Mouse (Mus musculus) mature B cell (primary cell): ENCODE measurements around the gene Mdm2.

Experiments used
- in situ Hi-C: fragments of 300-500 bp; cut with MboI; formaldehyde crosslinking; loops from 2 replicates; pipeline ENCODE4 v1.14.3; 2019

The Mdm2 gene

DNA sequence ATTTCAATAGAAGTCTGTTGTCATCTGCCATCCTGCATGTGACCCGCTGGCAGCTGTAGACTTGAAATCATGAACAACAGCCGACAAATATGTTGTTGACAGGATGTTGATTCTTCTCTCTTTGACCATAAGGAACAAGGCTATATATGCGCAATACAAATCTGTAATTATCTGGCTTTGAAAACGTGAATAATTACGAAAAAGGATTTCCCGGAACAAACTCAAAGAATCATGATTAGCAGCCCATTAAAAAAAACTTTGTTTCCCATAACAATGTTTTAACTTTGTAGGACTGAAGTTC is 53.9 kb downstream of the Mdm2 start:
- in situ Hi-C loops, result no loop called here

DNA sequence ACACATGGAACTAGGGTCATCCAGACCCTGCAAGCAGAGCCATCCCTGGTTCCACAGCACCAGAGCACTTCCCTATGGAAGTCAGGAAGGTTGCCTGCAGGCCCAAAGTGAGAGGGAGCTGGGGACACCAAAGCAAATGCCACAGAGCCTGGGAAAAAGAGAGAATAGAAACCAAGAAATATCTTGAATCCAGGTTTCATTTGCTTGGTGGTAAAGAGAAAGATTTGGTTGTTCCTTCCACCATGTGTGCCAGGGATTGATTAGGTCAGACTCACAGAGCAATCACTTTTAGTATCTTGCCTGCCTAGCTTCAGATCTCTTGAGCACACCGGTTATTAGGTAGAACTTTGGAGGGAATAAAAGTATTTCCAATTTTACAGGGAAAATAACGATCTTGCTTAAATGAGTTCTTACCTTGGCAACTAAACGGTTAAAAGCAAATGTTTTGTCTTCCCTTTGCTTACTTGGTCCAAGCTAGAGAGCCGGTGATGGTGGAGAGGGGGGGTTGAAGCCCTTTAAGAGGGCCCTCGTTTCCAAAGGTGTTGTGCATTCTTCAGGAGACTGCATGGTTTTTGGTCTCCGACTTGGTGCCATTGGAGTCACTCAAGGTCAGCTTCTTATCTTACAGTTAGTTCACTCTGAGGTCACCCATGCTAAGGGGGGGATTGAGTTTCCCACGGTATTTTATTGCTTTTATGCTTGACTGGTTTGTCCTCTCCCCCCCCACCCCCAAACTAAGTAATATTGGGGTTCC is 54.5 kb downstream of the Mdm2 start:
- in situ Hi-C loops, result no loop called here

DNA sequence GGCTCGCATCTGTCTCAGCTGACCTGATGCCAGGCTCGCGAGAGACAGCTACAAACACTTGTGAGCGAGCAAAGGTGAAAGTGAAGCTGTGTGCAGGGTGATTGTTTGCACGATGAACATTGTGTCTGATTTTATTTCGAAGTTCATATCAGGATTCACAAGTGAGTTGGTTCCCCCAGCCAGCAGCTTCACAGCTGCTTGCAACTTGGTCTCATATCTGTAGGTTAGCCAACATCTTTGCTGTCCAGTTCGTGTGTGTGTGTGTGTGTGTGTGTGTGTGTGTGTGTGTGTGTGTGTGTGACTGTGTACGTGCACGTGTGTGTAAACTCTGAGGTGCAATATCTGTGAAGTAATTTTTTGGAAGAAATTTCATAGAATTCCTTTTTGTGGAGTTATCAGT is 55.1 kb downstream of the Mdm2 start:
- in situ Hi-C loops, result no loop called here

DNA sequence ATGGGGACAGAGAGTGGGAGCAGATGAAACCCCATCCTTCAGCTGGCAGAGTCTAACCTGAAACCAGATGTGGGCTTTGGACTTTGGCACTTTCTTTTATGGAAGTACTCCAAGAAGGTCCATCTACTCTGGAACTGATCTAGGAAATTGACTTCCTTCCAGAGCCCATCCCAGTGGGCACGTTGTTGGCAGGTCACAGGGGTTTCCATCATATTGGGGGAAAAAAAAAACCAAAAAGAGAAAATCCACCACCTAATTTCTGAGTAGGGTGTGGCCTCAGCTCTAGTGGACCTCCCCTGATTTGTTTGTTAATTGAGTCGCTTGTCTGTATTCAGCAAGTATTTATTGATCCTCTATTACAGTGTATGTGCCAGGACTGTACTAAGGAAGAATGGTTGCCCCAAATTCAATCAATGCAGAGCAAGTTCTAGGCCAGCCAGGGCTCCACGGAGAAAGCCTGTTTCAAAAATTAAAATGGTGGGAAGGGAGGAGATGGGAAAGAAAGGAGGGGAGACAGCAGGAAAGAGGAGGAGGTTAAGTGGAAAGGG is 55.9 kb downstream of the Mdm2 start:
- in situ Hi-C loops, result no loop called here

DNA sequence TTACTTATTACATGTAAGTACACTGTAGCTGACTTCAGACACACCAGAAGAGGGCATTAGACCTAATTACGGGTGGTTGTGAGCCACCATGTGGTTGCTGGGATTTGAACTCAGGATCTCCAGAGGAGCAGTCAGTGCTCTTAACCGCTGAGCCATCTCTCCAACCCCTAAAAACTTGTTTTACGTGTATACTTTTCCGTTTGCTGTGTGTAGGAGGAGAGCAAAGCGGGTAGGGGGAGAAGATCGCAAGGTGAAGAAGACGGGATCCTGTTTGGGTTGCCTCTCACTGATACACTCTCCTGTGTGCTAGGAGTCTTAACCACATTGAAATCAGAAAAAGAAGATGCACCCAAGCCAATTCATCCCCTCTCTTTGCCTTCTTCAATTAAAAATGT is 56.8 kb downstream of the Mdm2 start:
- in situ Hi-C loops, result no loop called here

DNA sequence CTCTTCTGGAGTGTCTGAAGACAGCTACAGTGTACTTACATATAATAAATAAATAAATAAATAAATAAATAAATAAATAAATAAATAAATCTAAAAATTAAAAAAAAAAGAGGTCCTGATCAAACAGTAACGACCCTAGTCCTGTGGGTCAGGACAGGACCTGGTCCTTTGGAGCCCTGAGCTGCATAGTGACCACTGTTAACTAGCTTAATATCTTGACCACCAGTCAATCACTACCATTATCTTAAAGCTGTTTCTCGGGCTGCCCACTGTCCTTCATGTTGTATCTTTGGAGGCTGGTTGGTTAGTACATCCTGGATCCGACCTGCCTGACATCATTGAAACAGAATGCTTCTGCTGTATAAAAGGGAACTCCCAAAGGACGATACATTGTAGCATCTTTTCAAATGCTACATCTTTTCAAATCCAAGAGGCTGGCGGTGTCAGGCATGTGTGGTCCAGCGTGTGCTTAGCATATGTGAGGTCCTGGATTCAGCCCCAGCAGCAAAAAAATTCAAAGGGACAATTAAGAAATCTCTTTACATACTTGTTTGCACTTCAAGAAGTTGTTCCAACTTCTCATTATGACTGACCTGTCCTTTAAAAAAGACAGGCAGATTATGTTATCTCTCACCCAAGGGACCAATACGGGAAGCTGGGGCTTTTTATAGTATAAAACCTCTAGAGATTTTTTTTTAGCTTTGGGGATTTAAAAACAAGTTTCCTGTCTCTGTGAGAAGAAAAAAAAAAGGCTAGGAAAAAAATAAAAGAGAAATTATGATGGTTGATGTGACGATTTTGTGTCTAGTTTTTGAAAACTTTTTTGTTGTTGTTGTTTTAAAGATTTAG is 57.4 kb downstream of the Mdm2 start:
- in situ Hi-C loops, result no loop called here

DNA sequence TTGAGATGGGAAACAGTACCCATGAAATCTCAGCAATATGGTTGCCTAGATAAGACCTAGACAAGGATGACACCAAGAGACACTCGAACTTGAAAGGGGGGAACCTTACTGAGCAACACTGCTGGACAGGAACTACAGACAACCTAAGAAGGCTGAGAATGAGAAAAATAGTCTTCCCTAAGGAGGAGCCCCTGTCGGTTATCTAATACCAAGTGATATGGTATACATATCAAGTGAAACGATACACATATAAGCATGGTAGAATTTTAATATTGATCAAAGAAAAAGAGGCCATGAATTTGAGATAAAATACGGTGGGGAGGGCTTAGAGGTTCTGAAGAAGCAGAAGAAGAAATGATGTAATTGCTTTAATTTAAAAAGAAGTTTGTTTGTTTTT is 58.2 kb downstream of the Mdm2 start:
- in situ Hi-C loops, result no loop called here

DNA sequence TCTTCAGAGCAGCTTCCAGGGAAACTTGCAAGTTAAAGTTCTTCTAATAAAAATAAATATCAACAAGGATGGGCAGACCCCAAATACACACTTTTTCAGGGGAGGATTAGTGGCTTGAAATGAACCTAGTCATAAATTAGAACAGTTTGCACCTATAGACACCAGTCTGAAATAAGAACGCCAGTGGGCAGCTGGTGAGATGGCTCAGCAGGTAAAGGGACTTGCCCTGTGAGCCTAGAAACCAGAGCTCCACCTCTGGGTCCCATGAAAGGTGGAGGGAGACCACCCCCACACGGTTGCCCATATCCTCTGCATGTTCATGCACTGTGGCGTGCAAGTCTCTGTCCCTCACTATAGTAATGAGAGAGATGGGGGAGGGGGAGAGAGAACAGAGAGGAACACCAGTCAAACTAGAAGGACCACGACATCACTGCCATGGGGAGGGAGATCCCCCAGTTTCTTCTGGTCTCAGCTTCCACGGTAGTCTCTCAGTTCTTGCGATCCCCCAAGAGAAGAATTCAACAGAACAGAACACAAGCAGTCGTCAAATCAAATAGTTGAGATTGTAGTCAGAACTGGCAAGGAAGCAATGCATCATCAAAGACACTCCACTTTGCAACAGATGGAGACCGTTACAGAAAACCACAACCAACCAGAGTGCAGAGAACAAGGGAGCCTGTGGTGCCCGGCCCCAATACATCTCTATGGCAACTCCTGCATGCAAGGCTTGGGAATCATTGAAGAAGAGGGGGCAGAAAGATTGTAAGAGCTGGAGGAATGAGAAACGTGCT is 58.8 kb downstream of the Mdm2 start:
- in situ Hi-C loops, result no loop called here

DNA sequence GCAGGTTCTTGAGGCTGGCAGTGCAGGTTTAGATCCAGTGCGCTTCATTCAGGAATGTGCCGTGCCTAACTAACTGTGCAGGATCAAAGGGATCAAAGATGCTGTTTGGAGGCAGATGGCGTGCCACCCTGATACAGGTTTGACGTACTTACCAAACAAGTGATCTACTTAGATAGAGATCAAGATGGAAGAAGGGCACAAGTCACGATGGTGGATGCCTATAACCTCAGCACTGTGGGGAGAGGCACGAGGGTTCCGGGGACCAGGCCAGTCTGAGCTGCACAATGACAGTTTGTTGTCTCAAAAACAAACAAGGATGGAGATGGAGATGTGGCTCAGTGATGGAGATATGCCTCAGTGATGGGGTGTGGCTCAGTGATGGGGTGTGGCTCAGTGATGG is 59.8 kb downstream of the Mdm2 start:
- in situ Hi-C loops, result no loop called here

DNA sequence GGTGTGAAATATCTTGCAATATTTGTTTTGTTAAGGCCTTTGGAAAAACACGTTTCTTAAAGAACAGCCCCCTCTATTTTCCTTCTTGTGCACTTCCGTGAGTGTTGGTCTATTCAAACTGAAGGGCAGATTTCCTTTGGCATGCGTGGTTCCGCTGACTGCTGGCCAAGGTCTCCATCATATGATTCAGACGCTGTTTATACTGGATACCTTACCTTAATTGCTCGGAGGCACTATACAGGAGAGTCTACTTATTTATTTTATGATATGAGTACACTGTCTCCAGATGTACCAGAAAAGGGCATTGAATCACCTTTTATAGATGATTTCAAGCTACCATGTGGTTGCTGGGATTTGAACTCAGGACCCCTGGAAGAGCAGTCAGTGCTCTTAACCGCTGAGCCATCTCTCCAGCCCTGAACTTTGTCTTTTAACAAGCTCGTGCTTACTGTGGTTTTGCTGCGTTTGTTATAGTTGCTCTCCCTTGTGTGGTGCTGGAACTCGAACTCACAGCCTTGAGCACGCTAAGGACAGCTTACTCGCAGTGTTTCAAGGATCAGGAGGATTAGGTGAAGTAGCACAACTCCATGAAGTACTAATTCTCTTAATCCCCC is 60.4 kb downstream of the Mdm2 start:
- in situ Hi-C loops, result no loop called here

DNA sequence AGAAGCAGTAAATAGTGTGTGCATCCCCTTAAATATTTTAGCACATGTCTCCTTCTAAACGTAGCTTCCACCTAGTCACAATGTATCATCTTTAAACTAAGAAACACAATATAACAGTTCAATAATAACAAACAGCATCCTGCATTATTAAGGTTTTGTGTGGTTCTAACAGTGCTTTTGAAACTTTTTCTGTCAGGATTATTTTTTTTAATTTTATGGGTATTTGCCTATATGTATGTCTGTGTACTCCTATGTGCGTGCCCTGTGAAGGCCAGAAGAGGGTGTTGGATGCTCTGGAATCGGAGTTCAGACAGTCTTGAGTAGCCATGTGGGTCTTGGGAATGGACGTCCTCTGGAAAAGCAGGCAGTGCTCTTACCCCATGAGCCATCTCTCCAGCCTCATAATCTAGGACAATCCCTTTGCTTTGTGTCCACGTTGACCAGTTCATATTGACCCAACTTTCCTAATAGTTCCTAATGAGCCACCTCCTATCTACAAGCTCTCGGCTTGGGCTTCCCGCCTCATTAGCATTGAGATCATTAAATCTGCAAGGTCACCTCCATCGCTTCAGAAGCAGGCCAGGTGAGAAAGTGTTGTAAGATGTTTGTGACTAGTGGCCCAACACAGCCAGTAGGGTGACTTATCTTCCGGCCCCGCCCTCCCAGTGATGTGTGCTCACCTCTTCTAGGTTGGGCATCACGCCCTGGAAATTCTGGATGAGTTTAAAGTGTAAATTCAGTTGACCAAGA is 61.1 kb downstream of the Mdm2 start:
- in situ Hi-C loops, result no loop called here

DNA sequence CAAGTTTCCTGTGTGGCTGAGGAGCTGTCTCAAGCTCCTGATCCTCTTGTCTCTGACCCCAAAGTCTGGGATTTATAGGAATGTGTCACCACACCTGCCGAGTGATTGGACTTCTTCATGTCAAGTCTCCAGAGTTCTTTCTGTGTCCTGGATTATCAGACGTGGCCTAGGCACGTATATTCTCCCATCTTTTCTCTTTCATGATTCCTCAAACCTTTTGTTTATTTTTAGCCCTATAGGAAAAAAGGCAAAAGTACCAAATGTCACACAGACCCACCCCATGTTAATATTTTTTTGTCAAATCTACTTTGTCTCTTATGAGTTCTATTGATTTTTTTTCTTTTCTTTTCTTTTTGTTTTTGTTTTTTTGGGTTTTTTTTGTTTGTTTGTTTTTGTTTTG is 61.9 kb downstream of the Mdm2 start:
- in situ Hi-C loops, result no loop called here

DNA sequence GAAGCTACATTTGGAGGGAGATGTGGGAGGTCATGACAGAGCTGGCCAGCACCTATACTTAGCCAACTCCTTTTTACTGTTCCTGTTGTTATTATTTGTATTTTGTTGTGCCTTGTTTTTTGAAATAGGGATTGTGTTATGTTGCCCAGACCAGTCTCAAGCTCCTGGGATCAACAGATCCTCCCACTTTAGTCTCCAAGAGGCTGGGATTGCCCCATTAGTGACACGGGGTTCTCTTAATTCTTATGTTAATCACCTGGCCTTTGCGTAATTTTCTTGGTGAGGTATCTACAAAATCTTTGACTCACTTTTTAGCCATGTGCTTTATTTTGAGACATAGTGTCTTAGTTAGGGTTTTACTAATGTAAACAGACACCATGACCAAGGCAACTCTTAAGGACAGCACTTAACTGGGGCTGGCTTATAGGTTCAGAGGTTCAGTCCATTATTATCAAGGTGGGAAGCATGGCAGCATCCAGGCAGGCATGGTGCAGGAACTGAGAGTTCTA is 62.5 kb downstream of the Mdm2 start:
- in situ Hi-C loops, result no loop called here

DNA sequence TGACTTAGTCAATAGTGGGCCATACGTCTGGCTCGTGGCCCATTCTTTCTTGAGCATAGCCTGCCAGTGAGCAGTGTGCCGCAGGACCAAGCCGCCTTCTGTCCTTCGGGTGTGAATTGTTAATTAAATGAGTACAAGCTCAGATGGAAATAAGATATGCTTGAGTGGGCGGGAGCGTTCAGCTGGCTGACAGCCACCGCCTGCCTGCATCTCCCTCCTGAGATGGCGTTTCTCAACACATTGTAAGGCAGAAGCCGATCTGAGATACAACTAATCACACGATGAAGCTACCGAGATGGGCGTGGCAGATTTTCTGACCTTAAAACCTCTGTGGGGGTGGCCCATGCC is 63.4 kb downstream of the Mdm2 start:
- in situ Hi-C loops, result no loop called here

DNA sequence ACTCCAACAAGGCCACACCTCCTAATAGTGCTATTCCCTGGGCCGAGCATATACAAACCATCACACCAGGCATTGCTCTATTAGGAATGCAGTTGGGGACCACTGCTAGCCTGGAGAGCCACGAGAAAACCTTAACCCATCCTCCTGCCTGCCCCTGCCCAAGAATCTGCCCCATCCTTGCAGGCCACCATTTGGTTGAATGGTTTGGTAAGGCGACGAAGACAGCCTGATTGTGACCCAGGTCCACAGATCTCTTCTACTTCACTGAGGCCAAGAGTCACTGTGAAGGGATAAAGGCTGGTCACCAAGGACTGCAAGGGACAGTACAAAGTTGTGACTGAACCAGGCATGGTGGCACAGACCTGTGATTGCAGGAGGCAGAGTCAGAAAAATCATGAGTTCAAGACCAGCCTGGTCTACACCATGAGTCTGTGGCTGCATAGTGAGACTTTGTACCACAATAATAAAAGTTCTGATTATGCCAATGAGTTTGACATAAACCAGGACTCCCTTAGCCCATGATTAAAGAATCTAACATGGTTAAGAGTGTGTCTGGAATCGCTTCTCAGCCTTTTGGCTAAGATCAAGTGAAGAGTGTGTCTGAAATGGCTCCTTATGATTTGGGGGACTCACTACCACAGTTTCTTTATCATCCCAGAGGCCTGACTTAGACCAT is 63.9 kb downstream of the Mdm2 start:
- in situ Hi-C loops, result no loop called here

DNA sequence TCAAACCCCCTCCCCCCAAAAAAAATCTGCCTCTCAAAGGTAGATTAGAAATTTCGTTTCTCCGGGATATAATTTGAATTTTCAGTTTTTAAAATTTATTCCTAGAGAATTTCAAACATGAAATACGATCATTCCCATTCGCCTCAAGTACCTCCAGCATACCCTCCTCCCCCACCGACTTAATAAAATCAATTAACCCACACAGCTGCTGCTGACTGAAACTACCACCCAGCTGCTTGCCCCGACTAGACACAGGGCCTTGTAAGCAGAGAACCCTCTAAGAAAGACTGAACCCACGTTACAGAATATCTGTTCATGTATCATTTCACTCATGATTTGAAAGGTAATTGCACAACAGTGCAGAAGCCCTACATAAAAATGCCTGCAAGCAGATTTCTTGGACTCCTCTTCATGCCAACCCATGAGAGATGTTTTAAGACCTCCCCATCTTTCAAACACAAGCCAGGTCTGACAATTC is 65.0 kb downstream of the Mdm2 start:
- in situ Hi-C loops, result no loop called here

DNA sequence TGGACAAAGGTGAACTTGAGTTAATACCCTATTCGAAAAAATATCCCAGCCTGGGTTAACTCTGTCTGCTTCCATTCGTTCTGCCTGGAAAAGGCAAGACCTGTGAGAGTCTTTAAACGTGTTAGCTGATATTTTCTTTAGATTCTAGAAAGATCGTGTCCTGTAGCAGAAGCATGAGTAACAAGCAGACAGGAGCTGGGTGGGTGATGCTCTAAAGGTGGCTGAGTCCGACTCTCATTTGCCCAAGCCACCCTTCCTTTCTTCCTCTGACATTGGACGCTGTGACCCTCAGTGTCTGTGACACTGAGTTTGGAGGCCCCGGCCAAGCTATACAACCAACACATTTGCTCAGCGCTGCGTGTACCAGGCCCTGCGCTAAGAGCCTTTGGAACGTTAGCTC is 65.7 kb downstream of the Mdm2 start:
- in situ Hi-C loops, result no loop called here

DNA sequence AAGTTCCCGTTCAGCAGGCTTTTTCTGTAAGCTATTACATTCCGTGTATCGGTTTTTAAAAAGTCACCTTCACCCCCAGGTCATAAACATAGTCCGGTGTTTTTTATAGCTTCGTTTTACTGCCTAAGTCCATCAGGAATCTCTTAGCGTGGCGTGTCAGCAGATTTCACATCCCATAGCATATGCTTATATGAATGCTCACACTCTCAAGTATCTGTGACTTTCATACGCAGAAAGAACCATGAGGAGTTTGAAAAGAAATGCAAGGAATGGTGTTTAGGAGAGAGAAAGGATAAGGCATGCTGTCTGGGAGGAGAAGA is 66.2 kb downstream of the Mdm2 start:
- in situ Hi-C loops, result no loop called here

DNA sequence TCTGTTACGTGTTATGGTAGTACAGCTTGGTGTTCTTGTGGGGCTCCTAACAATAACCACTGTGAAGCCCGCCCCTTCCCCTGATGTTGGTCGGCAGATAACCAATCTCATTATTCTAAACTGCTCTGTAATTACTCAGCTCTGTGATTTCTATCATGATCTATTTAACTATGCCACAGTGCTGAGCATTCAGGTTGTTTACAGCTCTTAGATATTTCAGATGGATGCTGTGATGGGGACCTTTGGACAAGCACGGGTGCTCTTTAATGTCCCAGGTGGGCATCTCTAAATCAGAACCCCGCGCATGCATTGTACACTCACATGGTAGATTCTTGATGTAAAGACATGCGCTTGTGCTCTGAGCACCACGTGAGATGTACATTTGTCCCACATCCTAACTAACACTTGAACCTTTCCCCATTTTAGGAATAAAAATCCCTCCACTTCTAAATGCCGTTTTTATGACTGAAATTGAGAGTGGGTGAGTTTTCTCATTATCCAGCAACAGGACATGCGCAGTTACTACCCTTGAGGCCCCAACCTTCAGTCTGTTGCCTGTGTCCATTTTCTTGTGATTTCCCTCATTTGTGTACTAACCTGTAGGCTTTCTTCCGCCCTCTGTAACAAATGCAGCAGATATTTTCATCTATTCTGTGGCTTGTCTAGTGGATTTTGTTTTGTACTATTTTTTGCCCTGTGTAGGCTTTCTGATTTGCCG is 66.7 kb downstream of the Mdm2 start:
- in situ Hi-C loops, result no loop called here

DNA sequence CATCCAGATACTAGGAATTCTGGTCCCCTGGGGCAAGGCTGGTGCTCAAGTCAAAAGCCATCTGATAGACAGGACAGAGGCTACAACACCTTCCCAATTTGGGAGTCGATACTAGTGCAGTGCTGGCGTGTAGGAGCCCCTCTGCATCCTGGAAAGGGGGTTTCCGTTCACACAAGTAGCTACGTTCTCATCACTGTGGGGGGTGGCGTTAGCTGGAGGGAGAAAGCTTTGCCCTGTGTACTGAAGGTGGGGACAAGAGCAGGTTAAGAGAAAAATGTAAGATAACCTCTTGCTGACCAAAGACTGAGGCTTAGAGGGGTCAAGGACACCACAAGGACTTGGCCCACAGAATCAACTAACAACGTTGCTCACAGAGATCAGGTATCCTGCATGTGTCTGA is 67.3 kb downstream of the Mdm2 start:
- in situ Hi-C loops, result no loop called here
